Mouse (Mus musculus) olfactory bulb, adult 2 months (tissue): ENCODE data around the gene Sap30. TPM values are rescaled to one million over a fixed set of nuclear protein-coding genes. Genes with fewer than 3 reads are reported as not detected.
"Not testable (repeated sequence)": the region's sequence is repeated elsewhere in the genome, so short reads cannot be mapped to it uniquely, and the experiment has no call there.

Source experiments
- H3K27ac ChIP-seq: fragments of 200-500 bp; 2 replicates; pipeline ENCODE4 v1.5.1; 2012; ENCODE audit warnings: low read depth, low read length; ENCODE audit not compliant: insufficient read depth
- H3K4me1 ChIP-seq: fragments of 200-500 bp; 2 replicates; pipeline ENCODE4 v1.6.1; 2012; ENCODE audit warnings: low read length; ENCODE audit not compliant: control insufficient read depth, insufficient read depth
- H3K4me3 ChIP-seq: fragments of 200-500 bp; 2 replicates; pipeline ENCODE4 v1.5.1; 2012; ENCODE audit warnings: mild to moderate bottlenecking, low read depth, low read length, moderate library complexity; ENCODE audit not compliant: insufficient read depth
- CTCF ChIP-seq: fragments of 200-500 bp; IDR thresholded peaks from 2 replicates; pipeline ENCODE4 v1.5.1; 2012; ENCODE audit warnings: low read depth, mild to moderate bottlenecking, low read length, moderate library complexity; ENCODE audit not compliant: insufficient read depth
- POLR2A ChIP-seq: fragments of 200-500 bp; IDR thresholded peaks from 2 replicates; pipeline ENCODE4 v1.6.1; 2012; ENCODE audit warnings: mild to moderate bottlenecking, low read depth, low read length, moderate library complexity; ENCODE audit not compliant: insufficient read depth
- WGBS: fragments of 180-500 bp; shearing (Covaris S2); methylation state at CpG from one replicate; pipeline ENCODE4 v1.1.7; 2018; 5-methylcytosine and 5-hydroxymethylcytosine counted together
- polyA plus RNA-seq: library from polyadenylated mRNA; stranded (reverse); fragments of >200 nt; gene quantifications from 2 replicates; pipeline ENCODE4 v1.2.4, GENCODE M21; 2012; ENCODE audit warnings: low replicate concordance; ENCODE audit not compliant: missing spikeins, insufficient read depth, insufficient read length

The Sap30 gene
- polyA plus RNA-seq, 1 experiment, result not detected

- Histone ChIP-seq H3K4me3 (no peak overlapping the region), H3K27ac (no peak overlapping the region), H3K4me1 (no peaks in the 10 kb centered on the region)
- no peak for TF ChIP-seq POLR2A
- WGBS, result 89% methylated on average over 3 of the region's 3 CpGs
Measured at GRCm38 (mm10) chr8:57517723-57518122, 30.1 kb upstream of the Sap30 start.

- H3K4me1 ChIP-seq, H3K27ac ChIP-seq, H3K4me3 ChIP-seq: not testable (repeated sequence)
- 89% methylated on average over 5 of the region's 5 CpGs for WGBS
Measured at GRCm38 (mm10) chr8:57516685-57517084, 29.0 kb upstream of the Sap30 start.

- not testable (repeated sequence) for H3K4me1 ChIP-seq, H3K27ac ChIP-seq
- H3K4me3 ChIP-seq, result peak overlapping the region; percentile 14; the same call in 1 of the 2 replicates
- WGBS, result 30% methylated on average over 10 of the region's 10 CpGs
Measured at GRCm38 (mm10) chr8:57513178-57513661, 25.6 kb upstream of the Sap30 start.

- WGBS, result 4% methylated on average over 94 of the region's 96 CpGs
- Histone ChIP-seq H3K4me3 (peak overlapping the region; percentile 88), H3K4me1 (0 out of 2 replicates have a peak, but pooled peaks cover 6% of the 10 kb centered on the region), H3K27ac (peak overlapping the region; percentile 67; the same call in 1 of the 2 replicates)
- TF ChIP-seq CTCF, result no peak
- peak; percentile 13; the same call in 1 of the 2 replicates for TF ChIP-seq POLR2A
Measured at GRCm38 (mm10) chr8:57512141-57513056, 24.7 kb upstream of the Sap30 start.

GRCm38 (mm10) chr8:57511316-57512118 is 23.9 kb upstream of the Sap30 start, which contains the start of gene Hmgb2:
Gene Hmgb2 (plus strand): TSS chr8:57511907.
- under 1% methylated on average over 63 of the region's 63 CpGs for WGBS
- TF ChIP-seq CTCF (0 out of 2 replicates have a peak, but pooled peaks have one; percentile 13), POLR2A (peak; percentile 80)
- 0 out of 2 replicates have a peak, but pooled peaks cover 6% of the 10 kb centered on the region for H3K4me1 ChIP-seq
- H3K27ac ChIP-seq, result peak within 1 kb of the TSS; percentile 67; the same call in 1 of the 2 replicates
- H3K4me3 ChIP-seq, result peak within 1 kb of the TSS; percentile 88

- TF ChIP-seq POLR2A, result no peak
- no peak for TF ChIP-seq CTCF
- WGBS, result 1% methylated on average over 31 of the region's 31 CpGs
- Histone ChIP-seq H3K27ac (no peak overlapping the region), H3K4me3 (peak overlapping the region; percentile 74), H3K4me1 (0 out of 2 replicates have a peak, but pooled peaks cover 6% of the 10 kb centered on the region)
Measured at GRCm38 (mm10) chr8:57510791-57511315, 23.2 kb upstream of the Sap30 start.

- H3K4me3 ChIP-seq, result no peak overlapping the region
- 92% methylated on average over 4 of the region's 4 CpGs for WGBS
- no peak overlapping the region for H3K27ac ChIP-seq
- 0 out of 2 replicates have a peak, but pooled peaks cover 6% of the 10 kb centered on the region for H3K4me1 ChIP-seq
- no peak for TF ChIP-seq CTCF
- no peak for TF ChIP-seq POLR2A
Measured at GRCm38 (mm10) chr8:57508657-57509056, 21.0 kb upstream of the Sap30 start.

- H3K4me1 ChIP-seq, result 0 out of 2 replicates have a peak, but pooled peaks cover 6% of the 10 kb centered on the region
- no peak for TF ChIP-seq POLR2A
- no peak for TF ChIP-seq CTCF
- WGBS, result 84% methylated on average over 4 of the region's 4 CpGs
- H3K4me3 ChIP-seq, result no peak overlapping the region
- no peak overlapping the region for H3K27ac ChIP-seq
Measured at GRCm38 (mm10) chr8:57507556-57508063, 19.9 kb upstream of the Sap30 start.

- not testable (repeated sequence) for H3K27ac ChIP-seq, H3K4me1 ChIP-seq
- 94% methylated on average over 1 of the region's 1 CpGs for WGBS
Measured at GRCm38 (mm10) chr8:57505500-57505899, 17.8 kb upstream of the Sap30 start.

More at GRCm38 (mm10) chr8:57505500-57505899, 17.8 kb upstream of the Sap30 start:
- H3K4me3 ChIP-seq, result not testable (repeated sequence)
